Mouse (Mus musculus) hindbrain, embryonic 16.5 days (tissue): ENCODE measurements around the gene Vamp5. TPM values are rescaled to one million over a fixed set of nuclear protein-coding genes. Genes with fewer than 3 reads are reported as not detected.

Source experiments
- ATAC-seq: fragments of 200-750 bp; cut with Nextera tagmentation; 2 replicates; pipeline ENCODE4 v1.8.0; 2017; ENCODE audit warnings: moderate TSS enrichment, moderate library complexity
- H3K27ac ChIP-seq: fragments of 300-500 bp; sonication (generic); 2 replicates; pipeline ENCODE4 v1.5.1; 2014; ENCODE audit warnings: low read depth, mild to moderate bottlenecking, control low read depth, low read length, moderate library complexity
- H3K27me3 ChIP-seq: fragments of 300-500 bp; sonication (generic); replicated peaks from 2 replicates; pipeline ENCODE4 v1.6.1; 2014; ENCODE audit warnings: low read length; ENCODE audit not compliant: control insufficient read depth, insufficient read depth
- H3K36me3 ChIP-seq: fragments of 300-500 bp; sonication (generic); 2 replicates; pipeline ENCODE4 v1.6.1; 2014; ENCODE audit warnings: mild to moderate bottlenecking, low read length, moderate library complexity, mixed read lengths; ENCODE audit not compliant: control insufficient read depth, insufficient read depth
- H3K4me1 ChIP-seq: fragments of 300-500 bp; sonication (generic); 2 replicates; pipeline ENCODE4 v1.6.1; 2014; ENCODE audit warnings: low read depth, low read length; ENCODE audit not compliant: control insufficient read depth, insufficient read depth
- H3K4me2 ChIP-seq: fragments of 300-500 bp; sonication (generic); 2 replicates; pipeline ENCODE4 v1.6.1; 2014; ENCODE audit warnings: mild to moderate bottlenecking, low read length, control low read depth, moderate library complexity
- H3K4me3 ChIP-seq: fragments of 300-500 bp; sonication (generic); 2 replicates; pipeline ENCODE4 v1.5.1; 2014; ENCODE audit warnings: mild to moderate bottlenecking, low read length, control low read depth, moderate library complexity
- H3K9ac ChIP-seq: fragments of 300-500 bp; sonication (generic); 2 replicates; pipeline ENCODE4 v1.6.1; 2014; ENCODE audit warnings: low read depth, mild to moderate bottlenecking, control low read depth, low read length, moderate library complexity
- H3K9me3 ChIP-seq: fragments of 300-500 bp; sonication (generic); 2 replicates; pipeline ENCODE4 v1.6.1; 2014; ENCODE audit warnings: mild to moderate bottlenecking, low read length, moderate library complexity; ENCODE audit not compliant: control insufficient read depth
- WGBS: fragments of 180-500 bp; shearing (Covaris S2); extraction: QIAGEN DNeasy Blood & Tissue Kit; methylation state at CpG from one replicate; pipeline ENCODE4 v1.1.7; 2014; 5-methylcytosine and 5-hydroxymethylcytosine counted together
- polyA plus RNA-seq: library from polyadenylated mRNA; unstranded; fragments of >200 nt; fragmentation: Nextera tagmentation; extraction: Ambion mirVana; gene quantifications from 2 replicates; pipeline ENCODE4 v1.2.1, GENCODE M21; 2015

Vamp5 gene
- polyA plus RNA-seq, 1 experiment from 2014 or later: 20.1 TPM

GRCm38 (mm10) chr6:72345633-72346032, 34.6 kb downstream of the Vamp5 start:
- Histone ChIP-seq H3K27ac (no peak overlapping the region), H3K9ac (no peak overlapping the region), H3K4me1 (peaks cover 35% of the 10 kb centered on the region), H3K4me3 (peak overlapping the region; percentile 100), H3K4me2 (peak overlapping the region; percentile 99), H3K9me3 (no peaks in the 10 kb centered on the region), H3K36me3 (peaks cover 9% of the 10 kb centered on the region; the same call in 1 of the 2 replicates), H3K27me3 (no peaks in the 10 kb centered on the region)
- no peak for ATAC-seq
- WGBS: 46% methylated on average over 6 of the region's 6 CpGs

DNA sequence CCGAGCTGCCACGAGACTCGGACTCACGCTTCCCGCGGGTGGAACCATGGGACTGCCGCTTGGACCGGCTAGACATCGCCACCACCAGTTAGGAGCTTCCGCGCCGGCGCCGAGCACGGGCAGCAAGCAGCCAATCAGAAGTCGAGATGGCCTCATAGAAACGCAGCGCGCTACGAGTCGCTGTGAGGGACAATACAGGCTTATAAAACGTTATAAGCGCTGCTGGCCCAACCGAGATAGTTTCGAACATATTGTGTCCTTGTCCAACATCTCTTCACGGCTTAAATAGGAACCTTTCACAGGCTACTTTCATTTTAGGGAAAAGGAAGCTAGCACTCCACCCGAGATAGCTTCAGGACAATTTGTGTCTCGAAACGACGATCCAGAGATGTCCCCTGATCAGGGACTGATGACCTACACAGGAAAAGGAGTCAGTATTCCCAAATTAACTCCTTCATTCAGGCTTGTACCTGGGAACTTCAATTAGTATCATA, 35.1 kb downstream of the Vamp5 start, which contains the start of gene Usp39:
Gene Usp39 (minus strand): TSS at position 111 of the 494 bp plus-strand sequence.
- Histone ChIP-seq H3K4me2 (peak within 1 kb of the TSS; percentile 99), H3K27me3 (no peaks in the 10 kb centered on the region), H3K4me3 (peak within 1 kb of the TSS; percentile 100), H3K9ac (peak within 1 kb of the TSS; percentile 92), H3K27ac (peak within 1 kb of the TSS; percentile 75), H3K4me1 (peaks cover 35% of the 10 kb centered on the region), H3K9me3 (no peaks in the 10 kb centered on the region), H3K36me3 (peaks cover 4% of the 10 kb centered on the region; the same call in 1 of the 2 replicates)
- WGBS: 1% methylated on average over 30 of the region's 30 CpGs
- ATAC-seq: peak; percentile 87

DNA sequence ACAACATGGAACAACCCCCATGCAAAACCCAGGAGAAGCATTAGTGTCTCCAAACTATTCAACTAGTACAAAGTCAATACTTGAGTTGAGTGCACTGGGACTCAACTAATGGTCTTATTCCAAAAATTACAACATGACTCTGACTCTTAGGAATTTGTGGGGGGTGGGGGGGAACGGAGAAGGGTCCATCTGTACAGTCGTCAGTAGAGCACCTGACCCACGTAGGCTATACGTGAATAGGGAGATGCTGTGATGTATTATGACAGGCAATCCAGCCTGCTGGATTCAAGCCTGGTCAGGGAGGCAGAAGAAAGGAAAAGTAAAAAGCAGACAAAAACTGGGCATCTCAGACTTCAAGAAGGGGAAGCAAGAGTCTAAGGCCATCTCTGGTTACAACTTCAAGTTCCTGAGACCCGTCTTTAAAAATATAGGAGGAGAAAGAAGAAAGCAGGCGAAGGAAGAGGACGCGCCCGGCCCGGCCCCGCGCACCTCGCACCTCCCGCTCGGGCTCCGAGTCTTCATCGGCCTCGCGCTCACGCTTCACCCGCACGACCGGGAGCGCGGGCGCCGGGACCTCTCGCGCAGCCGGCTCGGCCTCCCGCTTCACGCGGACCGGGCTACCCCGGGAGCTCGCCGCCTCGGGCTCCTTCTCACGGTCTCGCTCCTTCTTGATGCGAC, 35.7 kb downstream of the Vamp5 start:
- peak overlapping the region; percentile 100 for H3K4me3 ChIP-seq
- H3K4me1 ChIP-seq: peaks cover 35% of the 10 kb centered on the region
- H3K27me3 ChIP-seq: no peaks in the 10 kb centered on the region
- peaks cover 3% of the 10 kb centered on the region; the same call in 1 of the 2 replicates for H3K36me3 ChIP-seq
- H3K27ac ChIP-seq: peak overlapping the region; percentile 75
- peak; percentile 61 for ATAC-seq
- WGBS: under 1% methylated on average over 41 of the region's 42 CpGs
- peak overlapping the region; percentile 99 for H3K4me2 ChIP-seq
- no peaks in the 10 kb centered on the region for H3K9me3 ChIP-seq
- H3K9ac ChIP-seq: peak overlapping the region; percentile 92

DNA sequence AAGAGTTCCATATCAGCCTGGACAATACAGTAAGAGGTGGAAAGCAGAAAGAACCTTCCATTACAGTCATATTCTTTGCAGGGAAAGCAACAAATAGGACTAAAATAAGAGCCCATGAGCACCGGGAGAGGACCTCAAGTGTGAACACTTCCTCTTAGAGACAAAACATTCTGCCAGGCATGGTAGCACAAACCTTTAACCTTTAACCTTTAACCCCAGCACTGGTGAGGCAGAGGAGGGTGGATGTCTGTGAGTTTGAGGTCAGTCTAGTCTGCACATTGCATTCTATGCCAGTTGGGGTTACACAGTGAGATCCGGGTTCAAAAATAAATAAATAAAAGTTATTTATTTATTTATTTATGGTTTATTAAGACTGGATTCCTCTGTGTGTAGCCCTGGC, 39.8 kb downstream of the Vamp5 start:
- H3K4me1 ChIP-seq: peaks cover 12% of the 10 kb centered on the region
- H3K9ac ChIP-seq: no peak overlapping the region
- H3K36me3 ChIP-seq: peaks cover 19% of the 10 kb centered on the region
- ATAC-seq: no peak
- no peak overlapping the region for H3K4me2 ChIP-seq
- no peak overlapping the region for H3K27ac ChIP-seq
- 62% methylated on average over 2 of the region's 2 CpGs for WGBS
- H3K4me3 ChIP-seq: no peak overlapping the region
- H3K27me3 ChIP-seq: no peaks in the 10 kb centered on the region
- H3K9me3 ChIP-seq: no peaks in the 10 kb centered on the region

GRCm38 (mm10) chr6:72333111-72333510, 47.2 kb downstream of the Vamp5 start:
- H3K36me3 ChIP-seq: peaks cover 41% of the 10 kb centered on the region
- no peak overlapping the region for H3K9ac ChIP-seq
- H3K27ac ChIP-seq: no peak overlapping the region
- H3K4me1 ChIP-seq: no peaks in the 10 kb centered on the region
- no peak overlapping the region for H3K4me2 ChIP-seq
- H3K27me3 ChIP-seq: no peaks in the 10 kb centered on the region
- H3K9me3 ChIP-seq: no peaks in the 10 kb centered on the region
- H3K4me3 ChIP-seq: no peak overlapping the region
- no peak for ATAC-seq
- 81% methylated on average over 5 of the region's 5 CpGs for WGBS

DNA sequence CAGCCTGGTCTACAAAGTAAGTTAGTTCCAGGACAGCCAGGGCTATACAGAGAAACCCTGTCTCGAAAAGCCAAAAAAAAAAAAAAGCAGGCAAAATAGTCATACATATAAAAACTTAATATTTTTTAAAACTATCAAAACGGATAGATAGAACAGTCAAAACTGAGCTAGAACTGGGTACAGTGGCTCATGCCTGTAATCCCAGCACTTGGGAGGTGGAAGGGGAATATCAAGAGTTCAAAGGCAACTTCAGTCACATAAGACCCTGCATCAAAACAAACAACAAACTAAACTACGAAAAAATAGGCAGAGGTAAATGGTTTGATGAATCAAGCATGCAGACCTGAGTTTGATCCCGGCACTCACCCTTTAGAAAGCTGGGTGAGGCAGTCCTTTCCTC, 50.1 kb downstream of the Vamp5 start:
- Histone ChIP-seq H3K4me3 (no peak overlapping the region), H3K27ac (no peak overlapping the region), H3K4me1 (no peaks in the 10 kb centered on the region), H3K9ac (no peak overlapping the region), H3K36me3 (peaks cover 41% of the 10 kb centered on the region), H3K4me2 (no peak overlapping the region), H3K9me3 (no peaks in the 10 kb centered on the region), H3K27me3 (no peaks in the 10 kb centered on the region)
- ATAC-seq: no peak
- WGBS: 94% methylated on average over 4 of the region's 4 CpGs

DNA sequence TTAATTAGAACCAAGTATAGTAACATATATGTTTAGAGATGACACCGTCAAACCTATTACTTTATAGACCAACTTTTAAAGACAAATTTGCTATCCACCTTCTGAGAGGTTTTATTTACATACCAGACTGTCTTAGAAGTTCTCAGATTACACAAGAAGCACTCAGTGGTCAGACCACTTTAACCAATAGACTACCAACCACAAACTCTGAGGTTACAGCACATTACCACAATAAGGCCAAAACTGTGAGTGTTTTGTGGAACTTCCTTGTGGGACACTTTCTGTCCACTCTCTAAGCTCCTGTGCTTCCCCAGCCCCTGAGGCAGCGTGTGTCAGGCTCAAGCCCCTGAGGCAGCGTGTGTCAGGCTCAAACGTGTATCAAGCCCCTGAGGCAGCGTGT, 51.2 kb downstream of the Vamp5 start:
- peaks cover 46% of the 10 kb centered on the region for H3K36me3 ChIP-seq
- ATAC-seq: no peak
- H3K4me2 ChIP-seq: no peak overlapping the region
- no peaks in the 10 kb centered on the region for H3K27me3 ChIP-seq
- no peaks in the 10 kb centered on the region for H3K4me1 ChIP-seq
- H3K9me3 ChIP-seq: no peaks in the 10 kb centered on the region
- H3K4me3 ChIP-seq: no peak overlapping the region
- H3K9ac ChIP-seq: no peak overlapping the region
- 92% methylated on average over 5 of the region's 5 CpGs for WGBS
- H3K27ac ChIP-seq: no peak overlapping the region

GRCm38 (mm10) chr6:72326274-72326673, 54.0 kb downstream of the Vamp5 start:
- H3K9ac ChIP-seq: no peak overlapping the region
- no peak overlapping the region for H3K27ac ChIP-seq
- H3K27me3 ChIP-seq: no peaks in the 10 kb centered on the region
- WGBS: 77% methylated on average over 6 of the region's 6 CpGs
- H3K4me2 ChIP-seq: no peak overlapping the region
- no peaks in the 10 kb centered on the region for H3K4me1 ChIP-seq
- no peak overlapping the region for H3K4me3 ChIP-seq
- H3K36me3 ChIP-seq: peaks cover 45% of the 10 kb centered on the region
- no peak for ATAC-seq
- no peaks in the 10 kb centered on the region for H3K9me3 ChIP-seq

DNA sequence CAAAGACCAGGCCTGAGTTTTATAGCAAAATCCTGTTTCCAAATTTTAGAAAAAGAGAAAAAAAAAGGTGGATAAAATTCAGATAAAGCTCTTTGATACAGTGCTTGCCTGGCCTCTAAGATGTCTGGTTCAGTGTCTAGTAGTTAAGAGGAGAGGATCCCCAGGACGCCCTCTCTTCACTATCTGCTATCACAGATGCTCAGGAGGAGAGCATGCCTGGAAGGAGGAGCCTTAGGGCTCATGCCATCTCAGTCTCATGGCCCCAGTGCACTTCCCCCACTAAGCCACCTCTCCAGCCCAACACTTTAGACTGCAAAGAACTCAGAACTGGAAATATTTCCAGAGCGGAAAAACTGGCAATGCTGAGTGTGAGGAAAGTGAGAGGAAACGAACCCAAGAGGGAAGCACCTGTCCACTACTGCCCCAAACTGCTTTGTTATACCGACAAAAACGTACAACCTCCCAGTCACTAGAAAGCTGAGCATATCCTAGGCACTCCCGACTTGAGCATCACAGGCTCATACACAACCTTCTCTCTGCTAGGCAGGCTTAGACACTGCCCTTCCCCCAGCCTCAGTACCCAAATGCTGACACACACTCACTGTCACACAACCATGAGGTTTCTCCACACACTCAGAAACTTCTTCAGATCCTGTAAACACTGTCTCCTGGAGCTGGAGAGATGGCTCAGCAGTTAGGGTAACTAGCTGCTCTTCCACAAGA, 56.3 kb downstream of the Vamp5 start:
- H3K9me3 ChIP-seq: no peaks in the 10 kb centered on the region
- H3K9ac ChIP-seq: no peak overlapping the region
- no peak overlapping the region for H3K4me3 ChIP-seq
- 95% methylated on average over 6 of the region's 6 CpGs for WGBS
- H3K4me1 ChIP-seq: no peaks in the 10 kb centered on the region
- peaks cover 55% of the 10 kb centered on the region for H3K36me3 ChIP-seq
- H3K27ac ChIP-seq: no peak overlapping the region
- no peaks in the 10 kb centered on the region for H3K27me3 ChIP-seq
- H3K4me2 ChIP-seq: no peak overlapping the region
- no peak for ATAC-seq
